Mouse (Mus musculus) intestine, embryonic 16.5 days (tissue): ENCODE measurements around the gene Inpp5a. TPM values are rescaled to one million over a fixed set of nuclear protein-coding genes. Genes with fewer than 3 reads are reported as not detected.

Experiments
- ATAC-seq: fragments of 200-750 bp; cut with Nextera tagmentation; 2 replicates; pipeline ENCODE4 v1.8.0; 2017; ENCODE audit warnings: moderate TSS enrichment, moderate library complexity
- H3K27ac ChIP-seq: fragments of 300-500 bp; sonication (generic); 2 replicates; pipeline ENCODE4 v1.5.1; 2014; ENCODE audit warnings: mild to moderate bottlenecking, low read length
- H3K27me3 ChIP-seq: fragments of 300-500 bp; sonication (generic); replicated peaks from 2 replicates; pipeline ENCODE4 v1.6.1; 2014; ENCODE audit warnings: low read length, control low read depth, mixed read lengths; ENCODE audit not compliant: control insufficient read depth, insufficient read depth
- H3K36me3 ChIP-seq: fragments of 300-500 bp; sonication (generic); 2 replicates; pipeline ENCODE4 v1.6.1; 2014; ENCODE audit warnings: low read length, control low read depth; ENCODE audit not compliant: control insufficient read depth, insufficient read depth
- H3K4me1 ChIP-seq: fragments of 300-500 bp; sonication (generic); 2 replicates; pipeline ENCODE4 v1.6.1; 2014; ENCODE audit warnings: low read length, control low read depth, mixed read lengths; ENCODE audit not compliant: control insufficient read depth, insufficient read depth
- H3K4me2 ChIP-seq: fragments of 300-500 bp; sonication (generic); 2 replicates; pipeline ENCODE4 v1.6.1; 2014; ENCODE audit warnings: low read depth, low read length, control low read depth
- H3K4me3 ChIP-seq: fragments of 300-500 bp; sonication (generic); 2 replicates; pipeline ENCODE4 v1.5.1; 2014; ENCODE audit warnings: mild to moderate bottlenecking, low read length
- H3K9ac ChIP-seq: fragments of 300-500 bp; sonication (generic); 2 replicates; pipeline ENCODE4 v1.6.1; 2014; ENCODE audit warnings: low read depth, low read length
- H3K9me3 ChIP-seq: fragments of 300-500 bp; sonication (generic); 2 replicates; pipeline ENCODE4 v1.6.1; 2016; ENCODE audit warnings: low read length, control low read depth; ENCODE audit not compliant: control insufficient read depth
- WGBS: fragments of 180-500 bp; shearing (Covaris S2); extraction: QIAGEN DNeasy Blood & Tissue Kit; methylation state at CpG from one replicate; pipeline ENCODE4 v1.1.7; 2014; 5-methylcytosine and 5-hydroxymethylcytosine counted together
- polyA plus RNA-seq: library from polyadenylated mRNA; unstranded; fragments of >200 nt; fragmentation: Nextera tagmentation; extraction: Ambion mirVana; gene quantifications from 2 replicates; pipeline ENCODE4 v1.2.1, GENCODE M21; 2015

The Inpp5a gene
- polyA plus RNA-seq, 1 experiment from 2014 or later: 8.9 TPM

DNA sequence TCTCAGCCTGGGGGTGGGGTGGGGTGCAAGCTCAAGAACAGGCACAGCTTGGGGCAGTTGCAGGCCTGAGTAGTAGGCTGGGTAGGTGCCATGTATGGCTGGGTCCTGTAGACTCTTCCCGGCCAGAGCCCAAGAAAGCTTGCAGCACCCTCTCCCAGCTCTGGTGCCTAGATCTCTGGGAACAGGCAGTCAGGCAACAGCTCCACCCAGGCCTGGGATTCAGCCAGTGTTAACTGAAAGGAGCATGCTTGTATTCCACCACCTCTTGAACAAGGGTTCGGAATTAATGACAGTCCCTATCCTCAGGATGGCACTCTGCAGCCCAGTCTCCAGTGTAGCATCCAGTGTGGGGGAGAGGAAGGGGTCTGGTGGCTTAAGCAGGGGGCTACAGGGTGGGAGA is 20.7 kb upstream of the Inpp5a start:
- H3K36me3 ChIP-seq: no peaks in the 10 kb centered on the region
- H3K4me2 ChIP-seq: peak overlapping the region; percentile 28; the same call in 1 of the 2 replicates
- no peaks in the 10 kb centered on the region for H3K9me3 ChIP-seq
- peak overlapping the region; percentile 64 for H3K9ac ChIP-seq
- WGBS: 77% methylated on average over 2 of the region's 2 CpGs
- no peaks in the 10 kb centered on the region for H3K27me3 ChIP-seq
- no peak overlapping the region for H3K4me3 ChIP-seq
- peak overlapping the region; percentile 99 for H3K27ac ChIP-seq
- H3K4me1 ChIP-seq: peaks cover 76% of the 10 kb centered on the region
- no peak for ATAC-seq

DNA sequence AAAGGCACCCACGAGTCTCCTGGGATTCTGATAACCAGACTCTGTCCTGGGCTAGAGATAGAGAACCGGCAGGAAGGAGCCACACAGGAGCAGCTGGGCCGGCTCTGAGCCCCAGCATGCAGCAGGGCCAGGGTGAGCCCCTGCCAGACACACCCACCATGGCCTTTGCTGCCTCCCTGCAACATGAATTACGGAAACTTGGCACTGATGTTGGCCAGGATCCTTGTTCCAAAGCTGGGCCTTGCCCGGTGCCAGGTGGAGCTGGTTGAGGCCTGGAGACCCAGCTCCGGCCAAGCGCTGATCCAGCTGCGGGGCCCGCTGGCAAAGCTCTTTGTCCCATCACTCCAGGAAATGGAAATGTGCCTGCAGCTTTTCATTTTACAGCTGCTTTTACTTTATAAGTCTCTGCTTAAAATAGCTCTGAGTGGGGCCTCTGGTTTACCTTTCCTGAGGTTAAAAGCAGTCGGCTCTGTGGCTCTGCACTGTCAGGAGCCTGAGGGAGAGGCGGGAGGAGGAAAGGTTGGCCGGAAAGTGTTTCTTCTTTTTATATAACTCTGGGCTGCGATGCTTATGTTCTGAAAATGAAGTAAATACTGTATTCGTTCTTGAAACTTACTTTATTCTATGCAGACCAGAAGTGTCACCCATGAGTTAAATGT is 20.1 kb upstream of the Inpp5a start:
- no peaks in the 10 kb centered on the region for H3K9me3 ChIP-seq
- H3K4me2 ChIP-seq: peak overlapping the region; percentile 28
- no peak overlapping the region for H3K4me3 ChIP-seq
- H3K27me3 ChIP-seq: no peaks in the 10 kb centered on the region
- peak overlapping the region; percentile 99 for H3K27ac ChIP-seq
- H3K36me3 ChIP-seq: no peaks in the 10 kb centered on the region
- WGBS: 20% methylated on average over 14 of the region's 14 CpGs
- ATAC-seq: peak; percentile 73
- peak overlapping the region; percentile 64 for H3K9ac ChIP-seq
- H3K4me1 ChIP-seq: peaks cover 70% of the 10 kb centered on the region

DNA sequence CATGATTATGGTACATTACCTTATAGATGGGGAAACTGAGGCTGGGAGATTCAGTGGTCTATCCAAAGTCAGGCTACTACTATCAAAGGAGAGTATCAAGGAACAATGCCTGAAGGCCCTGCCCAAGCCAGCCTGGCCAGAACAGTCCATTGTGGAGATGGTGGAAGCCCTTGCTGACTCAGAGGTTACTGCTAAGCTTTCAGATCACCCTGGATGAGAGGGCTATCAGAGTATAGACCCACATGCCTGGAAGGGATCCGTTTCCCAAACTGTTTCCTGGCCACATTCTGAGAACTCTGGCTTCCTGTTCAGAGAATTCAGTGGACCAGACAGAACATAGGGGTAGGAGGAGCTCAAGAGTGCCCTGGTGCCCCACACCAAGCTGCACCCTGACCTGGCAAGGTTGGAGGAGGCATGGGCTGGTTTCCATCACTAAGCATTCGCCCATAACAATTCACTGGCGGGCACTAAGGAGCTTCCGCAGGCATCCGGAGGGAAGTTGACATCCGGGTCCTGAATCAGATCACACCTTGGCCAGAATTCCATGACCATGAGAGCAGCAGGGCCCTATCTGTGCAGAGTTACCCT is 19.3 kb upstream of the Inpp5a start:
- H3K4me3 ChIP-seq: no peak overlapping the region
- H3K27me3 ChIP-seq: no peaks in the 10 kb centered on the region
- no peak overlapping the region for H3K4me2 ChIP-seq
- H3K9me3 ChIP-seq: no peaks in the 10 kb centered on the region
- peak overlapping the region; percentile 99 for H3K27ac ChIP-seq
- no peak for ATAC-seq
- WGBS: 79% methylated on average over 6 of the region's 6 CpGs
- H3K36me3 ChIP-seq: no peaks in the 10 kb centered on the region
- H3K9ac ChIP-seq: peak overlapping the region; percentile 54; the same call in 1 of the 2 replicates
- H3K4me1 ChIP-seq: peaks cover 62% of the 10 kb centered on the region

DNA sequence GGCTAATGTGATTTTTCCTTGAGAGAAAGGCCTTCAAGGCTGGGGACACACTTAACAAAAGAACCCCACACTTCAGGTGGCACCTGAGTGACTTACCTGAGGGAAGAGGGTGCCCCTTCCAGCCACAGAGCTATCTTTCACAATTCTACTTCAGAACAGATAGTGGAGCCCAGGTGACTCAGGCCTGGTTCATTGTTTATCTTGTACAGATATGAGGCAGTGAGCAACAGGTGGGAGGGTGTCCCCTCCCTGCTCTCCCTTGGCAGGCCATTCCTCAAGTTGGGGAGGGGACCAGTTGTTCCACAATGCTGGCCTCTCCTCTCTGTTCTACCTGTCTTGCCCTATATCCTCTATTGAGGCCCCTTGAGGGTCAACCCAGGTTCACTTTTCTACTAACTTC is 17.5 kb upstream of the Inpp5a start:
- peaks cover 44% of the 10 kb centered on the region for H3K4me1 ChIP-seq
- no peaks in the 10 kb centered on the region for H3K36me3 ChIP-seq
- no peaks in the 10 kb centered on the region for H3K9me3 ChIP-seq
- H3K4me2 ChIP-seq: no peak overlapping the region
- H3K4me3 ChIP-seq: no peak overlapping the region
- no peak overlapping the region for H3K9ac ChIP-seq
- peak; percentile 77 for ATAC-seq
- H3K27ac ChIP-seq: peak overlapping the region; percentile 55
- no peaks in the 10 kb centered on the region for H3K27me3 ChIP-seq

DNA sequence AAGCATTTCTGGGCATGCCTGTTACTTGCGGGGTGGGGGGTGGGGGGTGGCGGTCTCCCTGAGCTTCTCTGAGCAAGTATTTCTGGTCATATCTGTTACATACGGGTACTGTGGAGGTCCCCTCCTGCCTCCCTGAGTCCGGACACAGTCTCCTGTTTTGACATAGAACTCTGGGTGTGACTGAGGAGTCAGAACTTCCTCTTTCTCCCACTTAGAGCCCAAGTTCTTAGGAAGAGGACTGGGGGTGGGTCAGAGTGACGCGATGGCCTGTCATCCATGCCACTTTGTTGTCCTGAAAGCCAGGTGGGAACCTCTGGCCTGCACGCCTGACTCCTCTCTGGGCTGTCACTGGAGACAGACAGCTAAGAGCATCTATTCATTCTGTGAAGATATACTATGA is 11.5 kb upstream of the Inpp5a start:
- WGBS: 81% methylated on average over 7 of the region's 7 CpGs
- no peak overlapping the region for H3K4me3 ChIP-seq
- no peak for ATAC-seq

DNA sequence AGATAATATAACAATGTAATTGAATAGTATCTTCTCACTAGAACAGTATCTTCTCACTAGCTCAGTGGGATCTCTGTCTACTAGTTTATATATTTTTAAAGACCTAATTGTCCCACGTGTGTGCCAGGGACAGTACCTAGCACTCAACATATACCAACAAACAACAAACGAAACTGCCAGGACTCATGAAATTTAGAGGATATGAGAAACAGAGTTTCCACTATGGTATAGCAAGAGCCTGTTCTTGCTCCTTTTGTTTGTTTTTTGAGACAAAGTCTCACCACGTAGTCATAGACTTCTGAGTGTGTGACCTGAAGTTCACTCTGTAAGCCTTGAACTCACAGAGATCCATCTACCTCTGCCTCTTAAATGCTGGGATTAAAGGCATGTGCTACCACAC is 10.6 kb upstream of the Inpp5a start:
- ATAC-seq: no peak
- H3K9me3 ChIP-seq: no peaks in the 10 kb centered on the region
- no peaks in the 10 kb centered on the region for H3K27me3 ChIP-seq
- H3K9ac ChIP-seq: no peak overlapping the region
- 86% methylated on average over 3 of the region's 3 CpGs for WGBS
- H3K4me1 ChIP-seq: peaks cover 6% of the 10 kb centered on the region
- H3K36me3 ChIP-seq: no peaks in the 10 kb centered on the region
- H3K4me3 ChIP-seq: no peak overlapping the region
- no peak overlapping the region for H3K27ac ChIP-seq
- no peak overlapping the region for H3K4me2 ChIP-seq

More for the DNA sequence above, 11.5 kb upstream of the Inpp5a start:
- Histone ChIP-seq H3K4me2 (no peak overlapping the region), H3K4me1 (peaks cover 6% of the 10 kb centered on the region), H3K27me3 (no peaks in the 10 kb centered on the region), H3K9me3 (no peaks in the 10 kb centered on the region), H3K27ac (no peak overlapping the region), H3K9ac (no peak overlapping the region), H3K36me3 (no peaks in the 10 kb centered on the region)

DNA sequence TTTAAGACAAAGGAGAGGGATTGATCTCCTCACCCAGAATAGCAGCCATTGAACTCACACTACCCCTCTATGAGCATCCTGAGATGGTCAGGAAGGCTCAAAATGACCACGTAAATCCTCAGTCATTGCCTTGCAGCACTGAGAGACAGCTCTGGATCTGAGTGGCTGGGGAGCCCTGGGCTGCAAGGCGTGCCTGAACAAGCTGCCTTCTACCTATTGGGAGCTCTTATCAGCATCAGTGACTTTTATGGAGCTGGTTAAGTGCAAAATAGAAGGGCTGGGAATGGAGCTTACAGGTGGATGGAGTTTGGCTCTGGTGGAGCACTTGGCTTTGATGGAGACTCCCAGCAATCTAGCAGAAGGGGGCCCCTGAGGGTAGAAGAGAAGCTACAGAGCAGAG is 9.2 kb upstream of the Inpp5a start:
- Histone ChIP-seq H3K27ac (no peak overlapping the region; the same call in 1 of the 2 replicates), H3K4me2 (no peak overlapping the region), H3K36me3 (no peaks in the 10 kb centered on the region), H3K9me3 (no peaks in the 10 kb centered on the region), H3K9ac (0 out of 2 replicates have a peak overlapping the region, but pooled peaks have one; percentile 6), H3K4me1 (peaks cover 6% of the 10 kb centered on the region), H3K27me3 (no peaks in the 10 kb centered on the region), H3K4me3 (no peak overlapping the region)
- WGBS: 57% methylated on average over 2 of the region's 2 CpGs
- ATAC-seq: peak; percentile 87

DNA sequence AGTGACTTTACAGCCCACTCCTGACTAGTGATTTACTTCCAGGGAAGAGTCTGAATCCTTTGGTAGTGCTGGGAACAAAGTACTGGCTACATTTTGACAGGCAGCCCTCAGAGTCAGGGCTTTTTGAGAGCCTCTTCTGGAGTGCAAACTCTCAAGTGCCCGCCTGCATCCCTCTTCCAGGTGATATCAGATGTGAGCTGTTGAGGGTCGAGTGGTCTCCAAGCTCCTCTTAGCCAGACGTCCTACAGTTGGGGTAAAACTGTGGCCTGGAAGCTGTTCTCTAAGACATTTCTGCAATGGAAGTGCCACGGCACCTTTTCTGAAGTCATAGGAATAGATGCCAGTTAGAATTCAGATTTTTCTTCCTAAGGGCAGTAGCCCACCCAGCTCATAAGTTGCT is 8.7 kb upstream of the Inpp5a start:
- Histone ChIP-seq H3K27ac (no peak overlapping the region; the same call in 1 of the 2 replicates), H3K36me3 (no peaks in the 10 kb centered on the region), H3K4me3 (no peak overlapping the region), H3K4me1 (peaks cover 6% of the 10 kb centered on the region), H3K9ac (0 out of 2 replicates have a peak overlapping the region, but pooled peaks have one; percentile 6), H3K4me2 (no peak overlapping the region), H3K27me3 (no peaks in the 10 kb centered on the region), H3K9me3 (no peaks in the 10 kb centered on the region)
- WGBS: 62% methylated on average over 4 of the region's 4 CpGs
- no peak for ATAC-seq

DNA sequence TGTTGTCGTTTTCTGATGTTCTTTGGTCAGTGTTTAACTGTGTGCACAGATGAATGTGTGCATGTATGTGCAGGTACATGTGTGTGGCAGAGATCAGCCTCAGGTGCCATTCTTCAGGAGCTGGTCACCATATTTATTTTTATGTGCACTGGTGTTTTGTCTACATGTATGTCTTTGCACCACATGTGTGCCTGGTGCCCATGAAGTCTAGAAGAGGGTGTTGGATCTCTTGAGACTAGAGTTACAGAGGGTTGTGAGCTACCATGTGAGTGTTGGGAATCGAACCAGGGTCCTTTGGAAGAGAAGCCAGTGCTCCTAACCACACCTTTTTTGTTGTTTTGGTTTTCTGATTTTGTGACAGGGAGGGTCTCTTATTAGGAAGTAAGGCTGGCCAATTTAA is 7.0 kb upstream of the Inpp5a start:
- ATAC-seq: no peak
- 73% methylated on average over 2 of the region's 2 CpGs for WGBS
- no peak overlapping the region for H3K4me3 ChIP-seq
- no peaks in the 10 kb centered on the region for H3K36me3 ChIP-seq
- H3K9me3 ChIP-seq: no peaks in the 10 kb centered on the region
- H3K9ac ChIP-seq: no peak overlapping the region
- peaks cover 6% of the 10 kb centered on the region for H3K4me1 ChIP-seq
- H3K4me2 ChIP-seq: no peak overlapping the region
- H3K27ac ChIP-seq: no peak overlapping the region
- no peaks in the 10 kb centered on the region for H3K27me3 ChIP-seq
